Mouse (Mus musculus) CH12.LX (cell line): ENCODE data around the gene Riox2. TPM values are rescaled to one million over a fixed set of nuclear protein-coding genes. Genes with fewer than 3 reads are reported as not detected.

Experiments
- DNase-seq: peaks from one replicate; pipeline ENCODE4 v3.0.0-alpha.2; 2013; ENCODE audit errors: extremely low read depth
- H3K27ac ChIP-seq: 2 replicates; pipeline ENCODE4 v1.5.1; 2012; ENCODE audit warnings: low read depth, mild to moderate bottlenecking, control low read depth, moderate library complexity; ENCODE audit not compliant: insufficient read depth
- H3K27me3 ChIP-seq: replicated peaks from 2 replicates; pipeline ENCODE3; 2012; ENCODE audit warnings: inconsistent platforms
- H3K36me3 ChIP-seq, 2 experiments: replicated peaks in 1 of 2; 2 replicates each; pipeline versions ENCODE3 to v1.6.1; 2012; ENCODE audit warnings: inconsistent platforms in 1 of 2, low read length in 1 of 2, mild to moderate bottlenecking in 1 of 2, mixed read lengths in 1 of 2, moderate library complexity in 1 of 2; ENCODE audit not compliant: control insufficient read depth in 1 of 2, insufficient read depth in 1 of 2
- H3K4me1 ChIP-seq, 2 experiments: 2 replicates each; pipeline ENCODE4 v1.6.1; 2012; ENCODE audit warnings: inconsistent platforms in 1 of 2, moderate library complexity in 1 of 2; ENCODE audit not compliant: insufficient read depth in 2 of 2, control insufficient read depth in 1 of 2
- H3K4me2 ChIP-seq: 2 replicates; pipeline ENCODE4 v1.6.1; 2012; ENCODE audit warnings: low read depth, mild to moderate bottlenecking, control low read depth; ENCODE audit not compliant: poor library complexity, insufficient read depth, severe bottlenecking
- H3K4me3 ChIP-seq, 3 experiments: fragments of 150-350 bp in 1 of 3; sonication (generic) in 1 of 3; replicated peaks in 1 of 3; 2 replicates each; pipeline versions ENCODE3 to v1.5.1; 2011 to 2012; ENCODE audit warnings: low read depth in 2 of 3, low read length in 2 of 3, mild to moderate bottlenecking in 2 of 3, moderate library complexity in 2 of 3, control low read depth in 1 of 3, improper control_type of control experiment in 1 of 3, inconsistent platforms in 1 of 3, mixed read lengths in 1 of 3; ENCODE audit not compliant: poor library complexity in 1 of 3
- H3K79me2 ChIP-seq: replicated peaks from 2 replicates; pipeline ENCODE4 v1.6.1; 2012; ENCODE audit warnings: mild to moderate bottlenecking, moderate library complexity; ENCODE audit not compliant: control insufficient read depth, poor library complexity, insufficient read depth, severe bottlenecking; ENCODE audit errors: extremely low read depth
- H3K9ac ChIP-seq: 2 replicates; pipeline ENCODE4 v1.6.1; 2012; ENCODE audit warnings: low read depth, mild to moderate bottlenecking, control low read depth, moderate library complexity; ENCODE audit not compliant: insufficient read depth
- H3K9me3 ChIP-seq: replicated peaks from 2 replicates; pipeline ENCODE3; 2012; ENCODE audit warnings: low read length, inconsistent platforms, mixed read lengths
- BHLHE40 ChIP-seq: IDR thresholded peaks from 2 replicates; pipeline ENCODE4 v1.6.1; 2011; ENCODE audit warnings: mild to moderate bottlenecking, low read depth, low read length, improper control_type of control experiment
- CHD1 ChIP-seq: IDR thresholded peaks from 2 replicates; pipeline ENCODE4 v1.6.1; 2012; ENCODE audit warnings: low read depth, low read length, improper control_type of control experiment, inconsistent platforms
- CTCF ChIP-seq, 2 experiments: IDR thresholded peaks in 1 of 2; conservative IDR thresholded peaks in 1 of 2; 2 replicates each; pipeline ENCODE4 v1.5.1; 2011 to 2012; ENCODE audit warnings: low read depth in 2 of 2, low read length in 2 of 2, improper control_type of control experiment in 1 of 2, inconsistent platforms in 1 of 2, mild to moderate bottlenecking in 1 of 2, moderate library complexity in 1 of 2
- E2F4 ChIP-seq: IDR thresholded peaks from 2 replicates; pipeline ENCODE4 v1.6.1; 2011; ENCODE audit warnings: low read depth, low read length, improper control_type of control experiment; ENCODE audit not compliant: insufficient replicate concordance
- EP300 ChIP-seq: IDR thresholded peaks from 2 replicates; pipeline ENCODE4 v1.6.1; 2011; ENCODE audit warnings: low read length, improper control_type of control experiment
- ETS1 ChIP-seq: conservative IDR thresholded peaks from 2 replicates; pipeline ENCODE4 v1.6.1; 2012; ENCODE audit warnings: low read depth, mild to moderate bottlenecking, inconsistent platforms, low read length, improper control_type of control experiment, moderate library complexity
- JUN ChIP-seq: IDR thresholded peaks from 2 replicates; pipeline ENCODE4 v1.6.1; 2011; ENCODE audit warnings: low read depth, mild to moderate bottlenecking, low read length, improper control_type of control experiment, moderate library complexity; ENCODE audit not compliant: insufficient read depth
- KAT2A ChIP-seq: IDR thresholded peaks from 2 replicates; pipeline ENCODE4 v1.6.1; 2012; ENCODE audit warnings: low read length, improper control_type of control experiment, inconsistent platforms; ENCODE audit not compliant: insufficient replicate concordance
- MAFK ChIP-seq: IDR thresholded peaks from 2 replicates; pipeline ENCODE4 v1.6.1; 2011; ENCODE audit warnings: low read length, improper control_type of control experiment; ENCODE audit not compliant: insufficient replicate concordance
- MAX ChIP-seq: IDR thresholded peaks from 2 replicates; pipeline ENCODE4 v1.6.1; 2011; ENCODE audit warnings: low read length, improper control_type of control experiment
- MAZ ChIP-seq: IDR thresholded peaks from 2 replicates; pipeline ENCODE4 v1.6.1; 2012; ENCODE audit warnings: low read depth, mild to moderate bottlenecking, inconsistent platforms, low read length, improper control_type of control experiment, moderate library complexity
- MEF2A ChIP-seq: IDR thresholded peaks from 2 replicates; pipeline ENCODE4 v1.6.1; 2014; ENCODE audit warnings: low read depth, mild to moderate bottlenecking, inconsistent platforms, low read length, improper control_type of control experiment, borderline replicate concordance
- MYC ChIP-seq: IDR thresholded peaks from 2 replicates; pipeline ENCODE4 v1.6.1; 2011; ENCODE audit warnings: low read depth, mild to moderate bottlenecking, improper control_type of control experiment, low read length
- NELFE ChIP-seq: IDR thresholded peaks from 2 replicates; pipeline ENCODE4 v1.6.1; 2011; ENCODE audit warnings: low read depth, low read length, improper control_type of control experiment
- NRF1 ChIP-seq: IDR thresholded peaks from 2 replicates; pipeline ENCODE4 v1.6.1; 2014; ENCODE audit warnings: low read depth, mild to moderate bottlenecking, inconsistent platforms, low read length, improper control_type of control experiment, moderate library complexity
- POLR2A ChIP-seq: IDR thresholded peaks from 2 replicates; pipeline ENCODE4 v1.6.1; 2011; ENCODE audit warnings: low read depth, mild to moderate bottlenecking, improper control_type of control experiment, low read length
- POLR2AphosphoS2 ChIP-seq: IDR thresholded peaks from 2 replicates; pipeline ENCODE4 v1.6.1; 2011; ENCODE audit warnings: low read depth, low read length, improper control_type of control experiment
- RAD21 ChIP-seq: IDR thresholded peaks from 2 replicates; pipeline ENCODE4 v1.6.1; 2011; ENCODE audit warnings: low read depth, mild to moderate bottlenecking, low read length, improper control_type of control experiment, moderate library complexity
- RCOR1 ChIP-seq: conservative IDR thresholded peaks from 2 replicates; pipeline ENCODE4 v1.6.1; 2012; ENCODE audit warnings: low read depth, mild to moderate bottlenecking, inconsistent platforms, low read length, improper control_type of control experiment
- SIN3A ChIP-seq: IDR thresholded peaks from 2 replicates; pipeline ENCODE4 v1.6.1; 2012; ENCODE audit warnings: low read length, improper control_type of control experiment, inconsistent platforms
- TCF12 ChIP-seq: IDR thresholded peaks from 2 replicates; pipeline ENCODE4 v1.6.1; 2014; ENCODE audit warnings: low read depth, mild to moderate bottlenecking, inconsistent platforms, low read length, improper control_type of control experiment
- UBTF ChIP-seq: IDR thresholded peaks from 2 replicates; pipeline ENCODE4 v1.6.1; 2012; ENCODE audit warnings: low read depth, mild to moderate bottlenecking, inconsistent platforms, low read length, improper control_type of control experiment, moderate library complexity
- USF1 ChIP-seq: IDR thresholded peaks from 2 replicates; pipeline ENCODE4 v1.6.1; 2014; ENCODE audit warnings: low read depth, mild to moderate bottlenecking, inconsistent platforms, low read length, improper control_type of control experiment
- USF2 ChIP-seq: conservative IDR thresholded peaks from 2 replicates; pipeline ENCODE4 v1.6.1; 2011; ENCODE audit warnings: low read depth, low read length, improper control_type of control experiment
- dilution Hi-C: fragments of 300-500 bp; cut with MboI; formaldehyde crosslinking; loops from 2 replicates; pipeline ENCODE4 v1.14.3; 2020; ENCODE audit warnings: low sequenced_read_pairs; ENCODE audit not compliant: extremely low pct_unique_long_range_greater_than_20kb, extremely low pct_ligation_motif_present
- in situ Hi-C: fragments of 300-500 bp; cut with MboI; formaldehyde crosslinking; loops from 3 replicates; pipeline ENCODE4 v1.14.3; 2019; ENCODE audit warnings: low sequenced_read_pairs, low pct_ligation_motif_present, low pct_unique_long_range_greater_than_20kb, mixed read lengths
- polyA plus RNA-seq: library from polyadenylated mRNA; unstranded; fragments of >175 nt; gene quantifications from 2 replicates; pipeline ENCODE4 v1.2.1, GENCODE M21; 2012; ENCODE audit warnings: low read depth; ENCODE audit not compliant: insufficient read length
- total RNA-seq, 2 experiments: library from RNA; depleted of rRNA; stranded (reverse); fragments of 300-350 nt in 1 of 2; fragments of >200 nt in 1 of 2; gene quantifications; 2 replicates each; pipeline ENCODE4 v1.2.3; 2012 to 2014

Riox2 gene
- total and polyA plus RNA-seq, 3 experiments: 47.3 to 90.7 (median 53.6) TPM

- Histone ChIP-seq H3K9ac (no peak overlapping the region), H3K4me1 (peaks cover 0 to 23% of the 10 kb centered on the region in 2 experiments; a peak in 3 of 4 replicates), H3K4me2 (no peak overlapping the region), H3K27me3 (no peaks in the 10 kb centered on the region), H3K9me3 (peaks cover under 1% of the 10 kb centered on the region), H3K4me3 (no peak overlapping the region), H3K36me3 (peaks cover 0 to under 1% of the 10 kb centered on the region in 2 experiments), H3K79me2 (peaks cover 20% of the 10 kb centered on the region), H3K27ac (no peak overlapping the region)
- in situ Hi-C loops (loop anchor here (10.0 kb wide), 1 partner anchor 85 kb away; no protein-coding TSS in a partner anchor), dilution Hi-C loops (no loop called here)
- TF ChIP-seq UBTF: no peak
- TF ChIP-seq ETS1: no peak
- TF ChIP-seq CTCF (conservative IDR thresholded peaks at IDR 0.05 in 1 of 2, IDR thresholded peaks at IDR 0.05 in 1 of 2; ENCODE audit: low read depth in 2 of 2, low read length in 2 of 2): no peak
- no peak for TF ChIP-seq JUN
- TF ChIP-seq RAD21: no peak
- TF ChIP-seq POLR2AphosphoS2: no peak
- no peak for TF ChIP-seq RCOR1
- TF ChIP-seq MAX: no peak
- no peak for TF ChIP-seq BHLHE40
- TF ChIP-seq CHD1: no peak
- TF ChIP-seq EP300: no peak
- no peak for TF ChIP-seq USF1
- no peak for TF ChIP-seq NELFE
- no peak for TF ChIP-seq KAT2A
- no peak for TF ChIP-seq TCF12
- TF ChIP-seq MAZ: no peak
- TF ChIP-seq MAFK: no peak
- DNase-seq: no peak
Observed at GRCm38 (mm10) chr16:59469846-59470245, 1.7 kb upstream of the Riox2 start.

- no peak overlapping the region for H3K27ac ChIP-seq
Observed at GRCm38 (mm10) chr16:59472546-59472945, 971 bp downstream of the Riox2 start.

More at GRCm38 (mm10) chr16:59472546-59472945, 971 bp downstream of the Riox2 start:
- Histone ChIP-seq H3K27me3 (no peaks in the 10 kb centered on the region), H3K36me3 (peaks cover 18 to 28% of the 10 kb centered on the region in 2 experiments), H3K4me3 (peak overlapping the region; percentile 69 to 88 (median 86)), H3K4me1 (peaks cover 0 to 32% of the 10 kb centered on the region in 2 experiments; a peak in 3 of 4 replicates), H3K9ac (peak overlapping the region; percentile 67), H3K9me3 (no peaks in the 10 kb centered on the region), H3K4me2 (peak overlapping the region; percentile 97), H3K79me2 (peaks cover 20% of the 10 kb centered on the region)
- dilution Hi-C loops (no loop called here), in situ Hi-C loops (loop anchor here (10.0 kb wide), 1 partner anchor 82 kb away; no protein-coding TSS in a partner anchor)
- TF ChIP-seq TCF12: no peak
- TF ChIP-seq E2F4: no peak
- no peak for TF ChIP-seq RCOR1
- TF ChIP-seq RAD21: no peak
- no peak for TF ChIP-seq CHD1
- no peak for TF ChIP-seq NRF1
- TF ChIP-seq USF2: no peak
- TF ChIP-seq SIN3A: no peak
- no peak for TF ChIP-seq MYC
- TF ChIP-seq POLR2A: no peak
- TF ChIP-seq BHLHE40: no peak
- no peak for TF ChIP-seq MEF2A
- no peak for TF ChIP-seq JUN
- TF ChIP-seq CTCF (conservative IDR thresholded peaks at IDR 0.05 in 1 of 2, IDR thresholded peaks at IDR 0.05 in 1 of 2; ENCODE audit: low read depth in 2 of 2, low read length in 2 of 2): no peak
- DNase-seq: no peak
